Mouse (Mus musculus): Measurements from ENCODE around the gene Cygb. TPM values are rescaled to one million over a fixed set of nuclear protein-coding genes. Genes with fewer than 3 reads are reported as not detected.

Cygb gene
- polyA plus RNA-seq, 1 experiment from 2014 or later = 2.0 TPM

GRCm38 (mm10) chr11:116647340-116647991, 6.6 kb downstream of the Cygb start:
- DNase-seq (ENCODE audit: low spot score) (peak; percentile 55), ATAC-seq (replicated peaks; ENCODE audit: low FRiP score) (peak; percentile 89)
- Histone ChIP-seq H3K9me3 (ENCODE audit: control insufficient read depth, low read length) (no peaks in the 10 kb centered on the region), H3K9ac (ENCODE audit: low read depth, low read length) (peak overlapping the region; percentile 57), H3K4me1 (replicated peaks; ENCODE audit: control insufficient read depth, insufficient read depth, low read length) (peaks cover 40% of the 10 kb centered on the region), H3K4me3 (ENCODE audit: low read depth, low read length) (no peak overlapping the region), H3K27ac (ENCODE audit: low read depth, low read length) (peak overlapping the region; percentile 79), H3K27me3 (replicated peaks; ENCODE audit: control insufficient read depth, insufficient read depth, low read length) (peaks cover 19% of the 10 kb centered on the region), H3K4me2 (peak overlapping the region; percentile 35), H3K36me3 (ENCODE audit: control insufficient read depth, insufficient read depth, low read length) (no peaks in the 10 kb centered on the region)
- 34% methylated on average over 11 of the region's 11 CpGs for WGBS

- WGBS = 85% methylated on average over 7 of the region's 7 CpGs
- no peaks in the 10 kb centered on the region for H3K9me3 ChIP-seq (ENCODE audit: control insufficient read depth, low read length)
- H3K27ac ChIP-seq (ENCODE audit: low read depth, low read length) = peak overlapping the region; percentile 79; the same call in 1 of the 2 replicates
- no peak for ATAC-seq (replicated peaks; ENCODE audit: low FRiP score)
- no peak overlapping the region for H3K4me2 ChIP-seq
- peaks cover 12% of the 10 kb centered on the region; the same call in 1 of the 2 replicates for H3K27me3 ChIP-seq (replicated peaks; ENCODE audit: control insufficient read depth, insufficient read depth, low read length)
- H3K9ac ChIP-seq (ENCODE audit: low read depth, low read length) = no peak overlapping the region
- no peak overlapping the region for H3K4me3 ChIP-seq (ENCODE audit: low read depth, low read length)
- peaks cover 39% of the 10 kb centered on the region for H3K4me1 ChIP-seq (replicated peaks; ENCODE audit: control insufficient read depth, insufficient read depth, low read length)
- H3K36me3 ChIP-seq (ENCODE audit: control insufficient read depth, insufficient read depth, low read length) = no peaks in the 10 kb centered on the region
- DNase-seq (ENCODE audit: low spot score) = no peak
These were observed 7.3 kb downstream of the Cygb start for GRCm38 (mm10) chr11:116646771-116647170.

GRCm38 (mm10) chr11:116646136-116646535, 8.0 kb downstream of the Cygb start:
- 68% methylated on average over 11 of the region's 11 CpGs for WGBS
- H3K4me3 ChIP-seq (ENCODE audit: low read depth, low read length) = no peak overlapping the region
- H3K9me3 ChIP-seq (ENCODE audit: control insufficient read depth, low read length) = no peaks in the 10 kb centered on the region
- H3K4me2 ChIP-seq = no peak overlapping the region
- H3K27ac ChIP-seq (ENCODE audit: low read depth, low read length) = no peak overlapping the region
- peaks cover 6% of the 10 kb centered on the region; the same call in 1 of the 2 replicates for H3K27me3 ChIP-seq (replicated peaks; ENCODE audit: control insufficient read depth, insufficient read depth, low read length)
- no peak for DNase-seq (ENCODE audit: low spot score)
- no peaks in the 10 kb centered on the region for H3K36me3 ChIP-seq (ENCODE audit: control insufficient read depth, insufficient read depth, low read length)
- H3K4me1 ChIP-seq (replicated peaks; ENCODE audit: control insufficient read depth, insufficient read depth, low read length) = peaks cover 36% of the 10 kb centered on the region
- H3K9ac ChIP-seq (ENCODE audit: low read depth, low read length) = no peak overlapping the region
- ATAC-seq (replicated peaks; ENCODE audit: low FRiP score) = no peak

- no peaks in the 10 kb centered on the region for H3K36me3 ChIP-seq (ENCODE audit: control insufficient read depth, insufficient read depth, low read length)
- no peak overlapping the region for H3K4me2 ChIP-seq
- H3K9ac ChIP-seq (ENCODE audit: low read depth, low read length) = no peak overlapping the region
- H3K9me3 ChIP-seq (ENCODE audit: control insufficient read depth, low read length) = no peaks in the 10 kb centered on the region
- ATAC-seq (replicated peaks; ENCODE audit: low FRiP score) (no peak), DNase-seq (ENCODE audit: low spot score) (no peak)
- H3K4me1 ChIP-seq (replicated peaks; ENCODE audit: control insufficient read depth, insufficient read depth, low read length) = peaks cover 36% of the 10 kb centered on the region
- H3K27me3 ChIP-seq (replicated peaks; ENCODE audit: control insufficient read depth, insufficient read depth, low read length) = peaks cover 2% of the 10 kb centered on the region; the same call in 1 of the 2 replicates
- 60% methylated on average over 8 of the region's 8 CpGs for WGBS
- H3K4me3 ChIP-seq (ENCODE audit: low read depth, low read length) = no peak overlapping the region
- H3K27ac ChIP-seq (ENCODE audit: low read depth, low read length) = no peak overlapping the region
These were observed 8.5 kb downstream of the Cygb start for GRCm38 (mm10) chr11:116645446-116646110.

- Histone ChIP-seq H3K36me3 (ENCODE audit: control insufficient read depth, insufficient read depth, low read length) (no peaks in the 10 kb centered on the region), H3K4me3 (ENCODE audit: low read depth, low read length) (no peak overlapping the region), H3K27me3 (replicated peaks; ENCODE audit: control insufficient read depth, insufficient read depth, low read length) (peaks cover 2% of the 10 kb centered on the region; the same call in 1 of the 2 replicates), H3K27ac (ENCODE audit: low read depth, low read length) (no peak overlapping the region), H3K9me3 (ENCODE audit: control insufficient read depth, low read length) (no peaks in the 10 kb centered on the region), H3K4me2 (no peak overlapping the region), H3K4me1 (replicated peaks; ENCODE audit: control insufficient read depth, insufficient read depth, low read length) (peaks cover 36% of the 10 kb centered on the region), H3K9ac (ENCODE audit: low read depth, low read length) (no peak overlapping the region)
- ATAC-seq (replicated peaks; ENCODE audit: low FRiP score) = no peak
- no peak for DNase-seq (ENCODE audit: low spot score)
- 52% methylated on average over 21 of the region's 21 CpGs for WGBS
These were observed 9.6 kb downstream of the Cygb start for GRCm38 (mm10) chr11:116644225-116645112.

GRCm38 (mm10) chr11:116643579-116644224, 10.4 kb downstream of the Cygb start:
- Histone ChIP-seq H3K9ac (ENCODE audit: low read depth, low read length) (no peak overlapping the region), H3K27ac (ENCODE audit: low read depth, low read length) (no peak overlapping the region), H3K4me1 (replicated peaks; ENCODE audit: control insufficient read depth, insufficient read depth, low read length) (peaks cover 35% of the 10 kb centered on the region), H3K4me2 (peak overlapping the region; percentile 47), H3K36me3 (ENCODE audit: control insufficient read depth, insufficient read depth, low read length) (no peaks in the 10 kb centered on the region), H3K27me3 (replicated peaks; ENCODE audit: control insufficient read depth, insufficient read depth, low read length) (peaks cover 2% of the 10 kb centered on the region; the same call in 1 of the 2 replicates), H3K4me3 (ENCODE audit: low read depth, low read length) (no peak overlapping the region), H3K9me3 (ENCODE audit: control insufficient read depth, low read length) (no peaks in the 10 kb centered on the region)
- ATAC-seq (replicated peaks; ENCODE audit: low FRiP score) (no peak), DNase-seq (ENCODE audit: low spot score) (no peak)
- WGBS = 16% methylated on average over 19 of the region's 19 CpGs

- H3K27me3 ChIP-seq (replicated peaks; ENCODE audit: control insufficient read depth, insufficient read depth, low read length) = peaks cover 2% of the 10 kb centered on the region; the same call in 1 of the 2 replicates
- DNase-seq (ENCODE audit: low spot score) (peak; percentile 89), ATAC-seq (replicated peaks; ENCODE audit: low FRiP score) (peak; percentile 16; the same call in 1 of the 2 replicates)
- H3K9ac ChIP-seq (ENCODE audit: low read depth, low read length) = no peak overlapping the region
- H3K4me1 ChIP-seq (replicated peaks; ENCODE audit: control insufficient read depth, insufficient read depth, low read length) = peaks cover 29% of the 10 kb centered on the region
- H3K4me2 ChIP-seq = peak overlapping the region; percentile 47
- no peaks in the 10 kb centered on the region for H3K36me3 ChIP-seq (ENCODE audit: control insufficient read depth, insufficient read depth, low read length)
- 38% methylated on average over 14 of the region's 14 CpGs for WGBS
- H3K4me3 ChIP-seq (ENCODE audit: low read depth, low read length) = no peak overlapping the region
- no peaks in the 10 kb centered on the region for H3K9me3 ChIP-seq (ENCODE audit: control insufficient read depth, low read length)
- H3K27ac ChIP-seq (ENCODE audit: low read depth, low read length) = no peak overlapping the region
These were observed 11.2 kb downstream of the Cygb start for GRCm38 (mm10) chr11:116642681-116643578.

Data from liver, embryonic 11.5 days (tissue).